Mouse (Mus musculus): ENCODE measurements around the gene Adcy10.

Adcy10 gene

DNA sequence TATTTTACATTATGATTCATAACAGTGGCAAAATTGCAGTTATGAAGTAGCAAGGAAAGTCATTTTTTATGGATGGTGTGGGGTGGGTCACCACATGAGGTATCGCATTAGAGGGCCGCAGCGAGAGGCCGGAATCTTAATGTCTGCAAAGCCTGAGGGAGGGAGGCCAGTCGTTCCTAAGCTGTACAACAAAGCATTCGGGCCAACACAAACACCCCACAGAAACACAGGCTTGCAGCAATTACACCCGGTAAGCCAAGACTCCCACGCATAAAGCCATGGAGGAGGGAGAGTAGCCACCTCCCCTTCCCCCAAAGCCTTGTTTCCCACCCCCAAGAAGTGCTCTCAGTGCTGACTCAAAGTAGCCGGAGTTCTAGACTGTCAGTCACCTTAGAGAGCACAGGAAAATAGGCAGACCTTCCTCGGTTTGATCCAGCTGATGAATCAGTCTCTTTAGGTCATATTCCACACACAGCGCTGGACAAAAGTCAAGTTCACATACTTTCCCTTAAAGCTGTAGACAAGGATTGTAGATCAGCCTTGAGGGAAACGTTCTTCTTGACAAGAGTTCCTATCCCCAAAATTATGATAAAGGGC, 51.2 kb downstream of the Adcy10 start:
- DNase-seq (ENCODE audit: low read depth) = no peak

GRCm38 (mm10) chr1:165537241-165537807, 52.3 kb downstream of the Adcy10 start:
- no peak for DNase-seq (ENCODE audit: low read depth)

DNA sequence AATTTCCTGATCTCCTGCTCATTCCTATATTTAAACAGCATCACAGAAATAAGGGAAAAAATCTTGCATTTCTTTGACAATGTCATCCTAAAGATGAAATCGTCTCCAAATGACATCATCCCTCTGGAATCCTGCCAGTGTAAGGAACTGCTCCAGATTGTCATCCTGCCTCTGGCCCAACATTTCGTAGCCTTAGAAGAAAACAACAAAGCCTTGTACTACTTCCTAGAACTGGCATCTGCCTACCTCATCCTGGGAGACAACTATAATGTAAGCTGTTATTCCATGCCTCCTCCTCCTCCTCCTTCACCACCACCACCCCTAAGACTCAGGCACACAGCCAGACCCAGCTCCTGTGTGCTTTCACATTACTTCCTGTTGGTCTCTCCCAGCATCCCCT, 71.7 kb downstream of the Adcy10 start:
- DNase-seq (ENCODE audit: low read depth) = no peak

DNA sequence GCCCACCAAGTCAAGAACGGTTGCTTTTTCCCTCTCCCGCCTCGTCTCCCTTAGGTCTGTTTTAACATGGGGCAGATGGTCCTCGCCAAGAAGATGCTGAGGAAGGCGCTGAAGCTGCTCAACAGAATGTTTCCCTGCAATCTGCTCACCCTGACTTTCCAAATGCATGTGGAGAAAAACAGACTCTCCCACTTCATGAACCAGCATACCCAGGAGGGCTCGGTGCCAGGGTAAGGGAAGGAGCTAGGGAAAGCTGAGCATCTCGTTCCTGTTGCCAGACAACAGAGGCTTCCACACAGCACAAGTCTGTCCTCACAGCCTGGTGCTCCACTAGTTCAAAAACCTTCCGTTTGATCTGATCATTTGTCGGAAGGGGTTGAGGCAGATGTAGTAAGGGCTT, 74.1 kb downstream of the Adcy10 start:
- no peak for DNase-seq (ENCODE audit: low read depth)

DNA sequence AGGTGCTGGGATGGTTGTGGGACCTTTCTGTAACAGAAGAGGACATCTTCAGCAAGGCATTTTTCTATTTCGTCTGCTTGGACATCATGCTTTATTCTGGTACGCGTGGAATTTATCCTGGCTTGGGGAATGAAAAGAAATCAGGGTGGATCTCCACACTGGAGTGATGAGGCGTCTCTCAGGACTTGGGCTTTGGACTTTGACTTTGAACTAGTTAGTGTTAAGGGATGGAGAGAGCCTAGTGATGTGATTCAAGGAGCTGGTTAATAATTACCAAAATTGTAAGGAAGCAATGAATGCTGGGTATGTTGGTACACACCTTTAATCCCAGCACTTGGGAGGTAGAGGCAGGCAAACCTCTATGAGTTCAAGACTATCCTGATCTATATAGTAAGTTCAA, 80.3 kb downstream of the Adcy10 start:
- DNase-seq (ENCODE audit: low read depth) = no peak

GRCm38 (mm10) chr1:165567466-165567865, 82.5 kb downstream of the Adcy10 start:
- DNase-seq (ENCODE audit: low read depth) = no peak

- DNase-seq (ENCODE audit: low read depth) = no peak
These were observed 91.0 kb downstream of the Adcy10 start for GRCm38 (mm10) chr1:165576005-165576404.

DNA sequence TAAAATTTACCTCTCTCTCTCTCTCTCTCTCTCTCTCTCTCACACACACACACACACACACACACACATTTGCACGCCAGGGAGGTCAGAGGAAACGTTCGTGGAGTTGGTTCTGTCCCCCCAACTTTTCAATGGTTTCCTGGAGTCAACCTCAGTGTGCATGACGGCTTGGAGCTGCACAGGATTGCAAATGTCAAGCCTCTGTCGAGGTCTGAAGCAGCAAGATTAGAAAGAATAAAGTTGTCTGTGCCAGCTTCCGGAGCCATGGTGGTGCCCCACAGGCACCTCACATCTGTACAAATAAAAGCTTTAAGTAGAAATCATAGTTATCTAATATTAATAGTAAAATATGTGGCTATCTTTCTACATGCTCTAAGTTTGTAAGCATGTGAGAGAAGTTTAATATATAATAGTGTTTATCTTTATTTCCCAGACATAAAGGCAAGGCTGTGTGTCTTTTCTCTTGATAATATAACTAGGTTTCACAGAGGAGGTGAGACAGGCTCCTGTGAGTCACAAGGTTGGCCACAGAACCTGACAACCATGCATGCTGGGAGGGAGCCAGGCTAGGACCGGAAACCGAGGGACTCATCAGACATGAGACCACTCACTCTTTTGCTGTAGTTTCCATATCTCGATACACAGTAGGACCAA, 91.6 kb downstream of the Adcy10 start:
- no peak for DNase-seq (ENCODE audit: low read depth)

- peak; percentile 71 for DNase-seq (ENCODE audit: low read depth)
These were observed 94.3 kb downstream of the Adcy10 start for GRCm38 (mm10) chr1:165579332-165579731.

GRCm38 (mm10) chr1:165581255-165581654, 96.3 kb downstream of the Adcy10 start:
- DNase-seq (ENCODE audit: low read depth) = no peak

GRCm38 (mm10) chr1:165583529-165584184, 98.7 kb downstream of the Adcy10 start:
- DNase-seq (ENCODE audit: low read depth) = peak; percentile 87

DNA sequence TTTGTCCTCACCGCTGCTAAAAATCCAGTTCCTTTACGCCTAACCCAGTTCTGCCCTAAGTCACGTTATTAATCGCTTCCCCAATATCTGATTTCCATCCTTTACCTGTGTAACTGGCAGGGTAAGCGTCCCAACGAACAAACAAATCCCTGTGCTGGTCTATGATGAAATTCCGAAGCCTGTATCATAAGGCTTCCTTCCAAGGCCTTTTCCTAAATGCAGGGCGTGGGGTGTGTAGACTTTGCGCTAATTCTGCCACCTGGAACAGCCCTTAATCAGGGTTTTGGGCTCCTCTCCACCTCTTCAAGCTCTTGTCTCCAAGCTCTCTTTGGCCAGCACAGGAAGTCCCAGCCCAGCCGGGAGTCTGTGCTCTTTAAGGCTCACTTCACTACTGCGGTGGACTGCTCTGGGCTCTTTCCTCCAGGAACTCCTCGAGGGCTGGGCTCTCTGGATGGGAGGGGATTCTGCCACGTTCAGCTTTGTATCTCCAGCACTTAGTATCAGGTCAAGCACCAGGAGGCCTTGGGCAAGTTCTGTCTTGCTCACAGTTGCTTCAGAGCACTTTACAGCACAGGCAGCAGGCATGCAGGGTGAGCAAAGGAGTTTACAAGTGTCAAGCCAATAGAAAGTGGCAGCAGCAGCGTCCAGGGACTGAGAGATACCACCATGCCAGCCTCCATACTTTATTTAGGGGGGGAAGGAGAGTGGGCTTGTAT, 100.6 kb downstream of the Adcy10 start:
- DNase-seq (ENCODE audit: low read depth) = no peak

- no peak for DNase-seq (ENCODE audit: low read depth)
These were observed 101.4 kb downstream of the Adcy10 start for GRCm38 (mm10) chr1:165586366-165586765.

GRCm38 (mm10) chr1:165587845-165588244, 102.9 kb downstream of the Adcy10 start:
- no peak for DNase-seq (ENCODE audit: low read depth)

DNA sequence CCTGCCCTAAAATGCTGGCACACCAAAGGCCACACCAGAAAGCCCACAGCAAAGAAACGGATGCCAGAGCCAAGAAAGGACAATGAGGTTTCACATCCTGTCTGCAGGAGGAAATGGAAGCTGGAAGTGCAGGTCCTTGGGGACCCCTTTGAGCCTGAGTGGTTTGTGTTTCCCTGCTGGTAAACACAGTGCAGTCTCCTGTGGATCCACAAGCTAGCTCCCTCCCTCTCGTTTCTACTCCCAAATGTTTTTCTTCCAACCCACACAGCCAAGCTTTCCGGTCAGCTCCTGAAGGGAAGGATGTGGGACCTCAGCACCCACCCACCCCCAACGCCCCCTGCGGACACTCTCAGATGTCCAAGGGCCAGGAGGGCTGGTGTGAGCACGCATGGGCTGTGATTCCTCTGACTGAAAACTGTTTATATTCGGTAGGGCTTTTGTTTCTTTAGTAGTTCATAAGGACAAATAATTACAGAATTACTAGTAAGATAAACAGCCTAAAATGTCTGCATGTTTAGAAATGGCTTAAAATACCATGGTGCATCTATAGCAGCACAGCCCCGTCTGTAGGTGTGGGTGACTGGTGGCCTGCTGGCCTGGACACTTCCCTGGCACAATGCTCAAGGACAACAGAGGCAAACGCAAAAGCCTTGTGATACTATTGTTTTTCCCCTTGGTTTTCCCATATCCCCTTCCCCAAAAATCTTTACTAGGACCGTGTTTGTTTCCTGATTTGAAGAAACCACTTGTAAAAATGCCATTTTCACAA, 104.5 kb downstream of the Adcy10 start:
- DNase-seq (ENCODE audit: low read depth) = no peak

- no peak for DNase-seq (ENCODE audit: low read depth)
These were observed 105.8 kb downstream of the Adcy10 start for GRCm38 (mm10) chr1:165590760-165591159.

GRCm38 (mm10) chr1:165592295-165593082, 107.5 kb downstream of the Adcy10 start:
- no peak for DNase-seq (ENCODE audit: low read depth)

- DNase-seq (ENCODE audit: low read depth) = no peak
These were observed 109.9 kb downstream of the Adcy10 start for GRCm38 (mm10) chr1:165594699-165595421.

DNA sequence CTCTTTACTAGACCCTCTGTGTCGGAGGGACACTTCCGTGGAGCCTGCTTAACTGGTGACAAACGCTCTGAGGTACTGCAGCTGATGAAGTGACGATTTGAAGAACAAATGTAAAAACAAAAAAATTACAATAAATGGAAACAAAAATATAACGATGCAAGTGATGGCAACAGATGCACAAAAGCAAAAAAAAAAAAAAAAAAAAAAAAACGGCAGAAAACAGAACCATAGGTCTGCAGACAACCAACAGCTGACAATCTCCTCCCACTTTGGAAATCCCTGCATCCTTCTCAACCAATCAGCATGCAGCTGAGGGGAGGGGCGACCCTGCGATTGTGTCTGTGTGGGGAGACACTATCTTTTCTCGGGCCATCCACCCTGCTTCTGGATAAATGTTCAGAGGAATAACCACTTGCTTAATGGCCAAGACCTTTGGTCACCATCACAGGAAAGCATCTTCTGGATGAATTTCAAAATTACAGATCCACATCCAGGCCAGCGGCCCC, 116.8 kb downstream of the Adcy10 start:
- DNase-seq (ENCODE audit: low read depth) = peak; percentile 35

DNA sequence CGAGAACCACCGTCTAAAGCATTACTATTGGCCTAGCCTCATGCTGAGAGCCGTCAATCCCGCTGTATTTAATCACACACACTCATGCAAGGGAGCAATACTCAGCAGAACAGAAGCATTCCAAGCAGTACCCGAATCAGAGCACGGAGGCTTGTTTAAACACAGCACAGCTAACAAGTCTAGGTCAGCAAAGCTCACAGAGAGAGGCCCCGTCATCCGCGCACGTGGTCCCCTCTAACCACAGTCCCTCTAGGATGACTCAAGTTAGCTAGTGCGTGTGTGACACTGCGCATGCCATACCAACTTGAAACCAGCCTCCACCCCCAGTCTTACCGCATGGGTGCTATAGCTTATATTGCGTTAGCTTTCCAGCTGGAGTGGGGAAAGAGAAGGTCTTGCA, 118.2 kb downstream of the Adcy10 start:
- peak; percentile 28 for DNase-seq (ENCODE audit: low read depth)

Measured in induced T-regulatory cell, adult 2 months (primary cell).